Mouse (Mus musculus): ENCODE results near the gene Rnf5.
A peak's percentile ranks its signal among the peaks of the same experiment; 100 is the strongest.

GRCm38 (mm10) chr17:34571875-34572274 lies 31.6 kb downstream of the Rnf5 start:
- TF ChIP-seq POLR2A (IDR thresholded peaks at IDR 0.05; ENCODE audit: borderline replicate concordance, extremely low read depth, insufficient read depth, insufficient read length, poor library complexity, severe bottlenecking) (no peak), CTCF (IDR thresholded peaks at IDR 0.05; ENCODE audit: borderline replicate concordance, extremely low read depth, insufficient read depth, insufficient read length) (peak; percentile 44; the same call in 1 of the 2 replicates)

Data from brain, embryonic 14.5 days (tissue).